In genomic region chr12:91833939-91834333, GRCm38 (mm10) we compare ENCODE assay signal across 14 mouse cellular contexts.
"Had no signal": no experiment of that assay in that cellular context is flagged by ENCODE, and none has a peak within 500 bp of the region (broad histone marks: within the 10 kb centered on the region; RNA-seq: fewer than 3 reads in every experiment).

No protein-coding gene starts in this region.

- H3K9ac ChIP-seq: liver, embryonic 13.5 days; midbrain, embryonic 13.5 days had no signal

- ATAC-seq: midbrain, embryonic 13.5 days had no signal

- DNase-seq: kidney, postnatal 25 days; layer of hippocampus, postnatal 36 days; liver, embryonic 13.5 days; lung, adult 2 months; right cerebral cortex, postnatal 14 days; right cerebral cortex, postnatal 4 days; spleen, adult 18-20 months; thymus, adult 18-20 months; thymus, postnatal 36 days had no signal

- H3K4me2 ChIP-seq: liver, embryonic 13.5 days; midbrain, embryonic 13.5 days had no signal

- H3K4me3 ChIP-seq: layer of hippocampus, adult 2 months; left cerebral cortex, adult 2 months; liver, embryonic 13.5 days; midbrain, embryonic 13.5 days had no signal

- H3K4me1 ChIP-seq: liver, embryonic 13.5 days; midbrain, embryonic 13.5 days had no signal

- H3K27ac ChIP-seq: kidney, postnatal 0 days; layer of hippocampus, adult 2 months; left cerebral cortex, adult 2 months; liver, embryonic 13.5 days; macrophage; midbrain, embryonic 13.5 days had no signal

- H3K9me3 ChIP-seq: liver, embryonic 13.5 days; midbrain, embryonic 13.5 days had no signal

- H3K27me3 ChIP-seq: liver, embryonic 13.5 days; midbrain, embryonic 13.5 days had no signal
